Mouse (Mus musculus) forebrain, embryonic 12.5 days (tissue): ENCODE measurements around the gene Pnliprp2. TPM values are rescaled to one million over a fixed set of nuclear protein-coding genes. Genes with fewer than 3 reads are reported as not detected.

ENCODE experiments used
- polyA plus RNA-seq: library from polyadenylated mRNA; unstranded; fragments of >200 nt; fragmentation: Nextera tagmentation; extraction: Ambion mirVana; gene quantifications from 2 replicates; pipeline ENCODE4 v1.2.1, GENCODE M21; 2016

Pnliprp2 gene
- polyA plus RNA-seq, 1 experiment from 2014 or later: not detected

Other genes with a start within 250 kb of the Pnliprp2 start
- not detected in 2 replicates for gene Ccdc172, start 247.7 kb upstream of the Pnliprp2 start, polyA plus RNA-seq
- not detected in 2 replicates for gene Pnlip, start 107.2 kb upstream of the Pnliprp2 start, polyA plus RNA-seq
- not detected in 2 replicates for gene Pnliprp1, start 30.8 kb upstream of the Pnliprp2 start, polyA plus RNA-seq
- gene 1700019N19Rik, start 34.7 kb downstream of the Pnliprp2 start, polyA plus RNA-seq: not detected in 2 replicates
- gene Eno4, start 183.7 kb downstream of the Pnliprp2 start, polyA plus RNA-seq: 0.79 and 1.6 TPM in 2 replicates
- gene Hspa12a, start 183.9 kb downstream of the Pnliprp2 start, polyA plus RNA-seq: 17.0 and 18.1 TPM in 2 replicates